Mouse (Mus musculus) fat pad, adult 2 months (tissue): Measurements from ENCODE around the gene Mien1.

Source experiments
- DNase-seq: peaks from one replicate; pipeline ENCODE4 v3.0.0-alpha.2; 2011; ENCODE audit warnings: low read depth, low spot score; ENCODE audit errors: extremely low read depth

Mien1 gene

GRCm38 (mm10) chr11:98438331-98439158, at the start of gene Mien1:
TSS of gene Mien1 (minus strand) at chr11:98438991.
- no peak for DNase-seq

- DNase-seq = no peak
These were observed 48.8 kb upstream of the Mien1 start for GRCm38 (mm10) chr11:98487526-98488040.

DNA sequence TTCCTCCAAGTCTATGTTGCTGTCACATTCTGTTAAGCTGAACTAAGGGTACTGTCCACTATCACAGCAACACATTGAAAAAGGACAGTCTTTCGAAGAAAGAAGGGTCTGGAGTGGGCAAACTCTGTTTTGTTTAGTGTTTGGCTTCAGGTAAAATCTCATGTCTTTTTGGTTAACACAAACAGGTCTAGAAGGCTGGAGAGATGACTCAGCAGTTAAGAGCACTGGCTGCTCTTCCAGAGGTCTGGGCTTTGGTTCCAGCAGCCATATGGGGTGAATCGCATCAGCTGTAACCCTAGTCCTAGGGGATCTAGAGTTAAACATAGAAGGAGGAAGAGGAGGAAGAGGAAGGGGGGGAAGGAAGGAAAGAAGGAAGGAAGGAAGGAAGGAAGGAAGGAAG, 47.0 kb upstream of the Mien1 start:
- DNase-seq = no peak

DNA sequence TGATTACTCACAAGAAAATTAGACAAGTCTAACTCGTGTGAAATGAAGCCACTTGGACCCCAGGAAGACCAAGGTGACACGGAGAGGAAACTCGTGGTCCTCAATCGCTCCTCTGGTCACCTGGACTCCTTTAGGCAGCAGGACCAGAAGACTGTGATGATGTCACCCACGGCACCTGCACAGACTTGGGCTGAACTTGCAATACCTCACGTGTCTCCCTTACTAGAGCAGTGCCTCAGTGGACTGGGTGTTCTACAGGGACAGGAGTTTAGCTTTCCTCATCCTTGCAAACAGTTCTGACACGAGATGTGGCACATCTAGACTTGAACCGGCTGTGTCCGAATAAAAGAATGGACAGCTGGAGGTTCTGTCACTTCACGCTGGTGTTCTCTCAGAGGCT, 43.3 kb upstream of the Mien1 start:
- DNase-seq = no peak

DNA sequence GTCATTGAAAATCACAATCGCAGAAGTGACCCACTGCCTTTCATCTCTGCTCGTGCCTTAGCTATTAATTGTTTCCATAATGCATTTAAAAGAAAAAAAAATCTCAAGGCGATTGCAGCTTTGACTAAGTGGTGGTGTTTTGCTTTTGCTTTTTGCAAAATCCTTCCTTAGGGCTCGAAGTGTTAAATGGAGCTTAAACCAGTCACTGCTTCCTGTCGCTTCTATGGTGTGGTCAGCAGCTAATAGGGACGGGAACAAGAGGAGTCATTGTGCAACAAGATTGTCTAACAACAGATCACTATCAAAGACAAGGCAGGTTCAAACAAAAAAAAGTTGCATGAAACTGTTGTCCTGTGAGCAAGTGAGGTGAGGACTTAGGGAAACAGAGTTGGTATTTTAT, 42.4 kb upstream of the Mien1 start:
- peak; percentile 42 for DNase-seq

DNA sequence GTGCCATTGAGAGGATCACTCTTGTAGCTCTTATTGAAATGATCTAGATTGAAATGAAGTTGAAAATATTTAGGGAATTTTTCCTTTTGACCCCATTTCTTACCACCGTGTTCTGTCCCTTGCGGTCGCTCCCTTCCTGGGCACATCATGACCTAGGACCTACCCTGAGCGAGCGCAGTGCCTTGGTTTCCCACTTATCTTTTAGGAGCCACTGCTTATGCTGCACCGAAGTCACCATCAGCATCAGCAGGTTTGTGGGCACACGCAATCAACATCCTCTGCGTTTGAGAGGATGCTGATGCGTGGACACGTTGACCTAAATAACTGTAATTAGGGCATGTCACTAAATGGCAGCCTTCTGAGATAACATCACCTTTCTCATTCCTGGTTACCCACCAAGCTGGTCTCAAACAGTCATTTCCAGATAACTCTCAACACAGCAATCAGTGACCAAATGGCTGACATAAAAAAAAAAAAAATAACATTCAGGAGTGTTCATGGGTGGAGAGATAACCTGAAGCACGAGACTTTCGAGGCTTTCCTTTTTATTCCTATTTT, 41.2 kb upstream of the Mien1 start:
- DNase-seq = no peak

GRCm38 (mm10) chr11:98479026-98479939, 40.5 kb upstream of the Mien1 start:
- no peak for DNase-seq

- DNase-seq = no peak
These were observed 38.4 kb upstream of the Mien1 start for GRCm38 (mm10) chr11:98477011-98477701.

DNA sequence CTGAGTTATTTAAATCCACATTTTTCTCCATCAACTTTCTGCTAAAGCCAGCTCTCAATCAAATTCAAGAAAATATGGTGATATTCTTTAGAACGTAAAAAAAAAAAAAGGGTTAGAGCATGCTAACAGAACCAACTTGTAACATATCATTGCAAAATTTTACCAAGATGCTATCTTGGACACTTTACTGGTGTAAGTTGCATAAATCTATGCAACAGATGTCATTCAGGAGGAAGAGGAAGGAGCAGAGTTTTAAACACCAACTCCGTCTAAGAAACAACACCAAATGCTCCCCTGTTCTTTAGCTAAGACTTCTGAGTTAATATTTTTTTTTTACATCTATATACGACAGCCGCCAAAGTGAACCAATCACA, 37.6 kb upstream of the Mien1 start:
- no peak for DNase-seq

DNA sequence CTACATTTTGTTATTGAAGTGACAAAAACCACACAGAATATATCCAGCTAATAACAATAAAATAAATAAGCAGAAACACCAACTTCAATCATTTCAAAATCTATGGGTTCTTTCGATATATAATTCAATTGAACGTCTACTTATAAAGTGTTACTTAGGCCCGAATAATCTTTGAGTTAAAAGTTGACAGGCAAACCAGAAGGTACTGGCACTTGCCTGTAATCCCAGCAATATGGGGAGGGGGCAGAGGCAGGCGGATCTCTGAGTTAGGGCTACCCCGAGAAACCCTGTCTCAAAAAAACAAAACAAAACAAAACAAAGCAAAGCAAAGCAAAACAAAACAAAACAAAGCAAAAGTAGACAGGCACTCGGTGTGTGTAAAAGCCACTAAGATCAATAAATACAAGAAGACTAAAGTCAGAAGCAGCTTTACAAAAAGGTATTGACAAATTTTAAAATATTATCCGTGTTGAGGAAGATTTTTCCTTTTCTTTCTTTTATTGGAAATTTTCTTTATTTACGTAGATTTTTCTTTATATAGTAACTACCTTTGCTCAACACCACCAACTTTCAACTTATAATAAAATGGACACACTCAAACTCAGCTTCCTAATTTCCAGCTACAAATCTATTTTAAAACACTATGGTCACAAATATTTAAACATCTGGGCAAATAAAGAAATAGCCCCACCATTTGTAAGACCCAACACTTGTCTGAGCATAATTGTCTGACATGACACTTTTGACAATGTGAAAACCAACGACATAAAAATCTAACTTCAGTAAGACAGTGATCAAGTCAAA, 37.0 kb upstream of the Mien1 start:
- no peak for DNase-seq

DNA sequence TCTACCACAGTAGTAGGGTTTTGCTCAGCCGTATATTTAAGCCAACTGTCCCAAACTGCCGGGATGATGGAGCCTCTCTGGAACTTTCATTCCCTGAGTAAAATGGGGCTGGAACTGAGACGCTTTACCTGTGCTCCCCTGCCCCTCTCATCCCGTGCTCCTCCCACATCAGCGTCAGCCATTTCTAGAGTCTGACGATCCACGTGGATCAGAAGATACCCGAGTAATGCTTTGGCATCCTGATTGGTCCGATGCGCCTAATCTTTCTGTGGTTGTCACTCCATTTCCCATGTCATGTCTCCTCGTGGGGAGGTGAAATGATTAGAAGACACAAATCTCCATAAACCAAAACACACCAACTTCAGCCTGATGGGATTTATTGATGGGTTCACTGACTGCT, 36.2 kb upstream of the Mien1 start:
- DNase-seq = no peak

GRCm38 (mm10) chr11:98473916-98474479, 35.2 kb upstream of the Mien1 start:
- no peak for DNase-seq

DNA sequence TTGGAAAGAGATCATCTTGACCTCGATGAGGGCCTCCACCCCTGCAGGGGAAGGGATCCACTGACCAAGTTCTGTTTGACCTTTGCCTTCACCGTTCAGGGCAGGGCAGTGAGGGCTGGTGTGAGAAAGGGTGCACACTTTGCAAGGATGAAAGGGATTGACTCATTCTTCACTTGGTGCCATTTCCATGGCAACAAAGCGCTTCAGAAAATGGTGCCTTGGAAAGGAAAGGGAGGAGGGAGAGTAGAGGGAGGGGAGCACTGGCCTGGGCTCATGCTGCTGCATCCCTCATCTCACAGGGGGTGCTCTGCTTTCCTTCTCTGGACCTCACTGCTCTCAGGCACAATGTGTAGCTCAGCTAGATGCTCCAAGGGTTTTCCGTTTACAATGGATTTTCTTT, 33.9 kb upstream of the Mien1 start:
- DNase-seq = no peak

DNA sequence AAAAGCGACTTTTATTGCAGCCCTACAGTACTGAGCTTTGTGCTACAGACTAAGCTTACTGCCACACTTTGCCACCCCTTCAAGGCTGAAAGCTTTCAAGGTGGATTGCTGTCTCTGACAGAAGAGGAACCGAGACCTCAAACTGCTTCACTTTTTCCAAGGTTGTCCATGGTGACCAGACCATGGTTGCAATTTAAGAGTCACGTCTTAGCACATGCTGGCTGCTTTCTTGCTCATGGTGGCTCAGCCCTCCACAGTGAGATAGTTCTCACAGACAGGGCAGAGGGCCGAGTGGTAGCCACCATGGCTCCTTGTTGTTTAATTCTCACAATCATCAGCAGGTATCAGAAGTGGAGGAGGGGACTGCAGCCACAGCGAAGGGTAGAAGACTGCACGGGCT, 32.0 kb upstream of the Mien1 start:
- DNase-seq = no peak

DNA sequence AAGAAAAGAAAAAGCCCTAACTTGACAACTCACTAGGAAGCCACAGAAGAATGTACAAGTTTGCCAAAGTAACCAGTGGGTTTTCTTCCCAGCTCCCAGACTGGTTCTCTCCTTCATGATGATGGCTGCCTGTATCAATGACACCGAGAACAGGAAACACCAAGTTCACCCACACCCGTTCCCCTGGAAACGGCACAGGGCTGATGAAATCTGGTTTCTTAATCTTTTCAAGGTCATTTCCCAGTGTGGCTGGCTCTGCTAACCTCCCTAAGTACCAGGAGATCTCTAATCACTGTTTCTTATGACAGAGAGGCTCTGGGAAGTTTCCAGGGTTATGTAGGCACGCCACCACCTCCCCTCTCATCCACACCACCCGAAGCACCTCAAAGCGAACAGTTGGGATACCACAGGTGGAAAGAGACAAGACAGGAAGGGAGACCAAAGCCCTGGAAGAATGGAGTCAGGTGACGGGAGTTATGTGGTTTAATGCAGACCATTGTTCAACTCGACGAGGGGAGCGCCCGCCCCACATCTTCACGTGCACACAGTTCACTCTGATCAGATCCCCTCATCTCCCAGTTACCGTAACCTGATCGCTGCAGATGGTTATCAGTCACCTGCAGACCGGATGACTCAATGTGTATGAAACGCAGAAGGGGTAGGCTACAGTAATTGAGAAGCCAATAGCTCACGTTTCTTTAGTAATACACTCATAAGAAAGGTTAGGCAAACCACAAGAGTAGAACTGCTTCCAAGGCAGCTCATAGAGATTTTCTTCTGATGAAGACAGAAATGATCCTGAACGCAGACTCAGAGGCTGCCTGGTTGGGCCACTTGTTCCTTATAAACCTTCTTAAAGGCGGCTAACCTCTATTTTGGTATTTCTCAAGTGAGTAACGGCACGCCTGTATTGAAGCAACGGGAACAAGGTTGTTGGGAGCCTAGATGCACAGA, 31.2 kb upstream of the Mien1 start:
- no peak for DNase-seq

DNA sequence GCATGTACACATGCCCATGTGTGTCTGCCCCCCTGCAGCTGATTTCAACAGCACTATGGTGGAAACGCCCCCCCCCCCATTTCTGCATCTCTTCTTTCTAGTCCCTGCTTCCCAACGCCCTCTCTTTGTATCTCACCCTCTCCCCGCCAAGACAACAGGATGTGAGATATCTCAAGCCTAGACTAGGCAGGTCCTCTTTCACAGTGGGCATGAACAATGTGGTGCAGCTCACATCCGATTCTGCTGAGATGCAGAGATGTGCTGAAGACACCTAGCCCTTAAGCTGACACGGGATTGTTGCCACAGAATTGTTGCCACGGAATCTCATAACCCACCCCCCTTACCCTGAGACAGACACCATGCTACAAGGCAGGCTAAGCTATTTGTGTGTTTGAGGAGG, 25.7 kb upstream of the Mien1 start:
- DNase-seq = no peak

GRCm38 (mm10) chr11:98463911-98464310, 25.1 kb upstream of the Mien1 start:
- no peak for DNase-seq

DNA sequence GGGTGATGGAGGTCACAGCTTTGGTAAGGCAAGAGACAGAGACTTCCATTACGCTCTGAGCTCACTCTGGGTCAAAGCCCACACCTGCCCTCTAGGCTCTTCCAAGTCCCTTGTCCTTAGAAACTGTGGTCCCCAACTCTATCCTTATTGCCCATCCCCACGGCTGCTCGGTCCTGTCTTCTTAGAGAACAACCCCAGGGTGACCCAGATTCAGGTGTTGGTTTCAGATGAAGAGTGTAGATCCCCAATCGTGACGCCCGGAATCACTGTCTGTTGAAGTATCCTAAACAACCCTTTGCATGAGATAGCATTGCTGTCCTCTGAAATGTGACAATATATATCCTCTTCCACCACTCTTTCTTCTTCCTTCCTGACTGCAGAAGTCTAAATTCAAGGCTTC, 23.5 kb upstream of the Mien1 start:
- no peak for DNase-seq
